Mouse (Mus musculus): Measurements from ENCODE around the gene Gpr39.

DNA sequence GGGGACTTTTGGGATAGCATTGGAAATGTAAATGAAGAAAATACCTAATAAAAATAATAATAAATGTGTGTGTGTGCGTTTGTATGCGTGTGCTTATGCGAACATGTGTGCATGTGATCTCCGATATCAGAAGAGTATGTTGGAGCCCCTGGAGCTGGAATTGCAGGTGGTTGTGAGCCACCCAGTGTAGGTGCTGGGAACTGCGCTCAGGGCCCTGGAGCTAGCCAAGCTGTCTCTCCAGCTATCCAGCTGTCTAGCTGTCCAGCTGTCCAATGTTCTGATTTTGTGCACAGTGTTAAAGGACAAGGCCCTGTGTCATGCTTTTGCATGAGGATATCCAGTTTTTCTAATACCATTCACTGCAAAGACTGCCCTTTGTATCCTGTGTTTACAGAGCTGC, 7.8 kb upstream of the Gpr39 start:
- TF ChIP-seq POLR2A (IDR thresholded peaks at IDR 0.05; ENCODE audit: borderline replicate concordance, extremely low read depth, low read depth, low read length), result no peak
- TF ChIP-seq CTCF (IDR thresholded peaks at IDR 0.05; ENCODE audit: insufficient read depth, low read length), result peak; percentile 67

Measured in lung, adult 2 months (tissue).